Mouse (Mus musculus) CH12.LX (cell line): ENCODE measurements at regions not wholly inside any gene's neighbourhood (a gene's known extent, or its start where the extent isn't known, plus 50 kb on each side); places are given as distances from the start of the nearest gene placed in this dataset.
"Not testable (repeated sequence)": the region's sequence is repeated elsewhere in the genome, so short reads cannot be mapped to it uniquely, and the experiment has no call there.

Source experiments
- DNase-seq: peaks from one replicate; pipeline ENCODE4 v3.0.0-alpha.2; 2013; ENCODE audit errors: extremely low read depth
- H3K27ac ChIP-seq: 2 replicates; pipeline ENCODE4 v1.5.1; 2012; ENCODE audit warnings: low read depth, mild to moderate bottlenecking, control low read depth, moderate library complexity; ENCODE audit not compliant: insufficient read depth
- H3K27me3 ChIP-seq: replicated peaks from 2 replicates; pipeline ENCODE3; 2012; ENCODE audit warnings: inconsistent platforms
- H3K36me3 ChIP-seq, 2 experiments: replicated peaks in 1 of 2; 2 replicates each; pipeline versions ENCODE3 to v1.6.1; 2012; ENCODE audit warnings: inconsistent platforms in 1 of 2, low read length in 1 of 2, mild to moderate bottlenecking in 1 of 2, mixed read lengths in 1 of 2, moderate library complexity in 1 of 2; ENCODE audit not compliant: control insufficient read depth in 1 of 2, insufficient read depth in 1 of 2
- H3K4me1 ChIP-seq, 2 experiments: 2 replicates each; pipeline ENCODE4 v1.6.1; 2012; ENCODE audit warnings: inconsistent platforms in 1 of 2, moderate library complexity in 1 of 2; ENCODE audit not compliant: insufficient read depth in 2 of 2, control insufficient read depth in 1 of 2
- H3K4me2 ChIP-seq: 2 replicates; pipeline ENCODE4 v1.6.1; 2012; ENCODE audit warnings: low read depth, mild to moderate bottlenecking, control low read depth; ENCODE audit not compliant: poor library complexity, insufficient read depth, severe bottlenecking
- H3K4me3 ChIP-seq, 3 experiments: fragments of 150-350 bp in 1 of 3; sonication (generic) in 1 of 3; replicated peaks in 1 of 3; 2 replicates each; pipeline versions ENCODE3 to v1.5.1; 2011 to 2012; ENCODE audit warnings: low read depth in 2 of 3, low read length in 2 of 3, mild to moderate bottlenecking in 2 of 3, moderate library complexity in 2 of 3, control low read depth in 1 of 3, improper control_type of control experiment in 1 of 3, inconsistent platforms in 1 of 3, mixed read lengths in 1 of 3; ENCODE audit not compliant: poor library complexity in 1 of 3
- H3K79me2 ChIP-seq: replicated peaks from 2 replicates; pipeline ENCODE4 v1.6.1; 2012; ENCODE audit warnings: mild to moderate bottlenecking, moderate library complexity; ENCODE audit not compliant: control insufficient read depth, poor library complexity, insufficient read depth, severe bottlenecking; ENCODE audit errors: extremely low read depth
- H3K9ac ChIP-seq: 2 replicates; pipeline ENCODE4 v1.6.1; 2012; ENCODE audit warnings: low read depth, mild to moderate bottlenecking, control low read depth, moderate library complexity; ENCODE audit not compliant: insufficient read depth
- H3K9me3 ChIP-seq: replicated peaks from 2 replicates; pipeline ENCODE3; 2012; ENCODE audit warnings: low read length, inconsistent platforms, mixed read lengths
- CHD2 ChIP-seq: IDR thresholded peaks from 2 replicates; pipeline ENCODE4 v1.6.1; 2011; ENCODE audit warnings: low read length, improper control_type of control experiment
- GABPA ChIP-seq: IDR thresholded peaks from 2 replicates; pipeline ENCODE4 v1.6.1; 2012; ENCODE audit warnings: low read depth, low read length, improper control_type of control experiment, inconsistent platforms; ENCODE audit not compliant: insufficient replicate concordance
- HCFC1 ChIP-seq: IDR thresholded peaks from 2 replicates; pipeline ENCODE4 v1.6.1; 2012; ENCODE audit warnings: low read depth, mild to moderate bottlenecking, inconsistent platforms, low read length, improper control_type of control experiment
- JUN ChIP-seq: IDR thresholded peaks from 2 replicates; pipeline ENCODE4 v1.6.1; 2011; ENCODE audit warnings: low read depth, mild to moderate bottlenecking, low read length, improper control_type of control experiment, moderate library complexity; ENCODE audit not compliant: insufficient read depth
- KAT2A ChIP-seq: IDR thresholded peaks from 2 replicates; pipeline ENCODE4 v1.6.1; 2012; ENCODE audit warnings: low read length, improper control_type of control experiment, inconsistent platforms; ENCODE audit not compliant: insufficient replicate concordance
- MAFK ChIP-seq: IDR thresholded peaks from 2 replicates; pipeline ENCODE4 v1.6.1; 2011; ENCODE audit warnings: low read length, improper control_type of control experiment; ENCODE audit not compliant: insufficient replicate concordance
- MAX ChIP-seq: IDR thresholded peaks from 2 replicates; pipeline ENCODE4 v1.6.1; 2011; ENCODE audit warnings: low read length, improper control_type of control experiment
- NELFE ChIP-seq: IDR thresholded peaks from 2 replicates; pipeline ENCODE4 v1.6.1; 2011; ENCODE audit warnings: low read depth, low read length, improper control_type of control experiment
- NRF1 ChIP-seq: IDR thresholded peaks from 2 replicates; pipeline ENCODE4 v1.6.1; 2014; ENCODE audit warnings: low read depth, mild to moderate bottlenecking, inconsistent platforms, low read length, improper control_type of control experiment, moderate library complexity
- PAX5 ChIP-seq: IDR thresholded peaks from 2 replicates; pipeline ENCODE4 v1.6.1; 2012; ENCODE audit warnings: low read length, inconsistent platforms, mixed read lengths
- POLR2AphosphoS2 ChIP-seq: IDR thresholded peaks from 2 replicates; pipeline ENCODE4 v1.6.1; 2011; ENCODE audit warnings: low read depth, low read length, improper control_type of control experiment
- SIN3A ChIP-seq: IDR thresholded peaks from 2 replicates; pipeline ENCODE4 v1.6.1; 2012; ENCODE audit warnings: low read length, improper control_type of control experiment, inconsistent platforms
- TBP ChIP-seq: conservative IDR thresholded peaks from 2 replicates; pipeline ENCODE4 v1.6.1; 2011; ENCODE audit warnings: low read depth, low read length, improper control_type of control experiment
- ZC3H11A ChIP-seq: IDR thresholded peaks from 2 replicates; pipeline ENCODE4 v1.6.1; 2012; ENCODE audit warnings: low read depth, mild to moderate bottlenecking, inconsistent platforms, low read length, improper control_type of control experiment
- ZKSCAN1 ChIP-seq: IDR thresholded peaks from 2 replicates; pipeline ENCODE4 v1.6.1; 2012; ENCODE audit warnings: low read depth, inconsistent platforms, low read length, improper control_type of control experiment, borderline replicate concordance
- ZMIZ1 ChIP-seq: IDR thresholded peaks from 2 replicates; pipeline ENCODE4 v1.6.1; 2012; ENCODE audit warnings: low read depth, mild to moderate bottlenecking, inconsistent platforms, low read length, improper control_type of control experiment
- dilution Hi-C: fragments of 300-500 bp; cut with MboI; formaldehyde crosslinking; loops from 2 replicates; pipeline ENCODE4 v1.14.3; 2020; ENCODE audit warnings: low sequenced_read_pairs; ENCODE audit not compliant: extremely low pct_unique_long_range_greater_than_20kb, extremely low pct_ligation_motif_present
- in situ Hi-C: fragments of 300-500 bp; cut with MboI; formaldehyde crosslinking; loops from 3 replicates; pipeline ENCODE4 v1.14.3; 2019; ENCODE audit warnings: low sequenced_read_pairs, low pct_ligation_motif_present, low pct_unique_long_range_greater_than_20kb, mixed read lengths

DNA sequence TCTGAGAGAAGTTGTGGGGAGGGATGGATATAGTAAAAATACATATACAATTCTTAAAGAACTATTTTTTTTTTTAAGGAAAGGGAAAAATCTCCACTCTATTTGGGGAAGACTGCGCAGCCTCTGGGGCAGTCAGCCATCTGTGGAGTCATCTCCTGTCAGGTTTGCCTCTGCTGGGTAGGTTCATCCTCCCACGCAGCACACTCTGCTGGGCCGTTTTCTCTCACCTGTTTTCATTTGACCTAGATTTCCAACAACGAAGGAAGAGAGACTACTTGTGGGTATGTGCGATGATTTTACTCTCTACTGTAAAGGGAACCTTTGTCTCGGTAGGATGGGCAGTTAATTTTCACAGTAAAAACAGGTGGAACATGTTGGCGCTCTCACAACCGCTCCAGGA, 119.9 kb upstream of the Tmem150c start:
- dilution Hi-C loops (no loop called here), in situ Hi-C loops (no loop called here)
- H3K4me3 ChIP-seq = no peak overlapping the region

DNA sequence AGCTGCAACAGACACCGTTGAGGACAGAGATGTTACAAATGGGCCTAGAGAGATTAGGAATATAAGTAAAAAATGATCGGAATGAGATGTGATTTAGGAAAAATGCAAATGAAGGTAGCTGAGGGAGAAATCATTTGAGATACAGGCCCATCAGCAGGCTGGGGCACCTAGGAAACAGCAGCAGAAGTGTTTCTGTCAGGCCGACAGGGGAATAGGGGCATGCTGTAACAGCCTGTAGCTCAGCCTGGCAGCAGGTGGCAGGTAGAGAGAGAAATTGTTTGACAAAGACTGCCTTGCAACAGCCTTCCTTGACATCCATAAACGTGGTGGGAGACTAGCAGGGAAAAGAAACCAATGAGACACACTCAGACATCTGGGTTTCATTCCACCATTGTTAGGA, 115.1 kb upstream of the Tmem150c start:
- dilution Hi-C loops (no loop called here), in situ Hi-C loops (no loop called here)
- peaks cover 12% of the 10 kb centered on the region for H3K9me3 ChIP-seq
- peaks cover 0 to 6% of the 10 kb centered on the region in 2 experiments; a peak in 2 of 4 replicates for H3K4me1 ChIP-seq
- H3K36me3 ChIP-seq = no peaks in the 10 kb centered on the region
- TF ChIP-seq ZC3H11A (no peak), ZKSCAN1 (no peak), PAX5 (no peak), TBP (no peak)
- H3K27me3 ChIP-seq = no peaks in the 10 kb centered on the region
- no peak overlapping the region for H3K4me3 ChIP-seq
- no peak overlapping the region for H3K4me2 ChIP-seq
- no peak overlapping the region for H3K9ac ChIP-seq
- H3K79me2 ChIP-seq = no peaks in the 10 kb centered on the region
- no peak overlapping the region for H3K27ac ChIP-seq
- no peak for DNase-seq

More for the DNA sequence above, 119.9 kb upstream of the Tmem150c start:
- H3K9me3 ChIP-seq = no peaks in the 10 kb centered on the region
- peaks cover 8% of the 10 kb centered on the region for H3K27me3 ChIP-seq
- no peak overlapping the region for H3K9ac ChIP-seq
- H3K4me2 ChIP-seq = no peak overlapping the region
- no peak overlapping the region for H3K27ac ChIP-seq
- TF ChIP-seq NRF1 (no peak), POLR2AphosphoS2 (no peak), MAFK (no peak), ZMIZ1 (no peak), CHD2 (no peak), KAT2A (no peak), HCFC1 (no peak), NELFE (no peak), GABPA (no peak), MAX (no peak), JUN (no peak), SIN3A (no peak)
- H3K4me1 ChIP-seq = peaks cover 0 to 8% of the 10 kb centered on the region in 2 experiments; a peak in 2 of 4 replicates
- no peaks in the 10 kb centered on the region for H3K79me2 ChIP-seq
- H3K36me3 ChIP-seq = no peaks in the 10 kb centered on the region
- DNase-seq = no peak

DNA sequence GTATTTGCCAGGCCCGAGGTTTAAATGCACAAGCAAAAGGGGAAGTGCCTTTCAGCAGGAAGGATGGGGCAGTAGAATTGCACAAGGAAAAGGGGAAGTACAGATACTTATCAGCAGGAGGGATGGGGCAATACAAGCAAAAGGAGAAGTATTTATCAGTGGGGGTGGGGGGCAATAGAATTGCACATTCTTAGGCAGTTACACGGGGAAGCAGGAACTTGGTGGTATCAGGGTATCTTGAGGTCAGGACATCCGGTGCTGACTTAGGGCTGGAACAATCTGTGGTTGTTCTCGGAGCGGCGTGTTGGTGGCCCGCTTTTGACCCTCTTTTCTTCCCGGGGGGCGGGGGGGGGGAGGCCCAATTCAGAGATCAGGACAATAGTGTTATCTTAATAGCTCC, 112.4 kb upstream of the Tmem150c start:
- dilution Hi-C loops, DNase-seq, in situ Hi-C loops, H3K9ac ChIP-seq, H3K4me2 ChIP-seq, H3K4me3 ChIP-seq, H3K4me1 ChIP-seq, H3K27ac ChIP-seq, H3K27me3 ChIP-seq, H3K79me2 ChIP-seq, H3K36me3 ChIP-seq: not testable (repeated sequence)
- peaks cover 15% of the 10 kb centered on the region for H3K9me3 ChIP-seq
